Mouse (Mus musculus) heart, postnatal 10 days (tissue): ENCODE data around the gene Dnah9. TPM values are rescaled to one million over a fixed set of nuclear protein-coding genes. Genes with fewer than 3 reads are reported as not detected.

Experiments used
- DNase-seq, 2 experiments: peaks; one replicate each; pipeline ENCODE4 v3.0.0; 2021
- intact Hi-C: fragments of 180-260 bp; cut with DNase I; formaldehyde crosslinking; loops from one replicate; pipeline ENCODE4 v1.15.1; 2025
- total RNA-seq, 2 experiments: library from RNA; stranded (reverse); gene quantifications; 2 replicates each; pipeline ENCODE4 v1.2.3; 2021

Gene Dnah9
- total RNA-seq, 2 experiments from 2014 or later: 0.10 TPM; not detected in 1

DNA sequence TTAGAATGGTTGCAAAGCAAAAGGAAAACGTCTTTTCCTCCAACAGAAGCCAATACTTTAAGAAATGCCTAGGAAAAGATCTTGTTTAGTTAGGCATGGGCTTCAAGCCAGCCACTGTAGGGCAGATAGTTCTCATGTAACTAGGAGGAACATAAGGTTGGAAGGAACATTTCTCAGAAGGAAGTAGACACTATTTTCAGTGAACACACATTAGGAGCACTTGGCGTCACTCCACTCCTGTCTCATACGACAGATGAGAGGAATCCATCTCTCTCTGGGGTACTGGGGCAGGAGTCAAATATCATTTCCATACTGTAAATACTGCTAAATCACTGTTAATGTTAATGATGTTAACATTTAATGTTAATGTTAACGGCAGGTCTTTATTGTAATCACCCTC, 238.0 kb downstream of the Dnah9 start:
- DNase-seq: no peak
- intact Hi-C loops: no loop called here

DNA sequence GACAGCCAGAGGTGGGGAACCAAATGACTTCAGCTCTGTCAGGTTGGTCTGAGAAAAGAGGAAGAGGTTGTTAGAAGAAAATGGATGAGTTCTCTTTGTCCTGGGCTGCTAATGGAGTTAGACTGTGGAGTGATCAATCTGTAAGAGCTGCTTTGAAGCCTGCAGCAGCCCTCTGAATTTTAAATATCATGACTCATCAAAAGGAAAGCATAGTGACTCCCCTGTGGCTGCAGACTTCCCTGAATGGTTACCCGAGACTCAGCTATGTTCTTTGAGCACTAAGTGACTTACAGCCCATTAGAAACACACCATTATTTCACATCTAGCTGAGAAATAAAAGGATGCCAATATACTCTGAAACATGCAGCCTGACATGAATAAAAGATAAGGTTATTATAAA, 240.4 kb downstream of the Dnah9 start:
- no peak for DNase-seq
- intact Hi-C loops: no loop called here

- intact Hi-C loops: no loop called here
- DNase-seq: no peak
These were observed 249.7 kb downstream of the Dnah9 start for GRCm38 (mm10) chr11:65918480-65919236.

- no peak for DNase-seq
- intact Hi-C loops: loop anchor here (5.0 kb wide), 1 partner anchor 963 kb away; no protein-coding TSS in a partner anchor
These were observed 259.2 kb downstream of the Dnah9 start for GRCm38 (mm10) chr11:65909195-65909594.

- DNase-seq: peak; percentile 6 to 9
- intact Hi-C loops: loop anchor here (5.0 kb wide), 1 partner anchor 967 kb away; no protein-coding TSS in a partner anchor
These were observed 262.9 kb downstream of the Dnah9 start for GRCm38 (mm10) chr11:65905487-65905886.

DNA sequence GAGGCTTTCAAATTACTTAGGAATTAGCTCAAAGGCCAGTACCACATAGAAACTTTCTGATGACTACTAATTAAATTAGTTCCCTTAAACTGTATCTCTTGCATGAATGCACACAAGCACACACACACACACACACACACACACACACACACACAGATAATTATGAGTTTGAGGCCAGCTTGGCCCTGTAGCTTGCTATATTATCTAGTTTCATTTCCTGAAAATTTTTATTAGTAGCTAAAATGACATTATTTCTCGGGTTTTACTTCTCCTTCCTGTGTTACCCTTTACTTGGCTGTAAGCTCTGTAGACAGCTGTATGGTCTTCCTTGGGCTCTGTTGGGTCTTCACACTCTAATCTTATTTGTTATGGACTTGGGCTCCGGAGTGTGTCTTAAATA, 264.4 kb downstream of the Dnah9 start:
- no peak for DNase-seq
- intact Hi-C loops: no loop called here

DNA sequence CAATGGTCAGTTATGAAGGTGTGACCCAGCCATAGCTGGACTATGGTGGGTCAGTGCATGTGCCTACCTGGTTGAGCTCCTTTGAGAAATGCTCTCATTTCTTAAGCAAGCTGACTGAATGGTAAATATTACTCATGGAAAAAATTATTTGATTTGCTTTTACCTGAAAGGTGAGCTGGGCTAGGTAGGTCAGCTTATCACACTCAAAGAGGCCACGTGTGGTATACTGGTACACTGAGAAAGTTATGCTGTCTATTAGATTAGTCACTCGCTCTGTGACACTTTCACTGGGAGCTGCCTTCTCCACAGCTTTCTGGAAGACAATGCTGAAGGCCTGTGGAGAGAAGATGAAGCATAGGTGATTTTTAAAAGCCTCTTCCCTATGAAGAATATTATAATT, 286.9 kb downstream of the Dnah9 start:
- no peak for DNase-seq
- intact Hi-C loops: no loop called here

DNA sequence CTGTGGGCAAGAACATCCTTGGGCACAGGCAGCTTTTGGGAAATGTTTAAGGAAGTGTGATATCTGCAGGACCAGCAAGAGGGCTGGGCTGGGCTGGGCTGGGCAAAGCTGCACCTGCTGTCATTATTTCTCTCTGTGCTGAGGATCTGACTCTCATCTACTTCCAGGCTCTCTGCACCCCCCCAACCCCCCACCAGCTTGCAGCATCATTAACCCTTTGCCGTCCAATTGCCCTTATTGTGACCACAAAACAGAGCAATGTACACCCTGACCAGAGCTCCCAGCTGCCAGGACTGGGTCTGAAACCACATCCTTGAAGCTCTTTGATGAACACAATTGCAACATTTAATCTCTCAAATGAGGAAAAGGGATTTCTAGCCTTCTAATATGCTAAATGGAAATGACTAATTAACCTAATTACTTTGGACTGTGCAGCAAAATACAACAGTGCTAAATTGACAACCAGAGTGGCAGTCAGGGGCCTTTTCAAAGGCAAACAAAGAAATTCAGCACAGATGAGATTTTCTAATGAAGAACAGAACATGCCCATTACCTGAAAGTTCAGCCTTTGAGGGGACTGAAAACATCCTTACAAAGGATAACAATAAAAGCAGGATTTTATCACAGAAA, 291.1 kb downstream of the Dnah9 start:
- intact Hi-C loops: no loop called here
- DNase-seq: no peak

DNA sequence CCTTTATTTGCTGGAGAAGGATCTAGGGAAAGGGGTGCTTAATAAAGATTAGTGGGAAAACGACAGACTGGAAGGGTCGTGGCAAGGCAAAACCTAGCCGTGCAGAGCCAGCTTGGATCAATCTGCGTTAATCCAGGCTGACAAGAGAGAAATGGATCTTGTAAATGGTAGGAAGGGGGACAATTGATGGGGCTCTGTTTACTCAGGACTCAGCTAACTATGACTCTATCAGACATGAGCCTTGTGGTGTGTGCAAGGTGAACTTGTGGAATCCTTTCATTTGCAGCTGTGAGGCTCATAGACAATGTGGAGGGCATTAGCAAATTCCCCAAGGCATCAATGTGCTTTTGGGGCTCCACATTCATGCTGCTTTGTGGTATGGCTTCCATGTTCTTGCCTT, 306.9 kb downstream of the Dnah9 start:
- no peak for DNase-seq
- intact Hi-C loops: no loop called here

- intact Hi-C loops: no loop called here
- DNase-seq: peak; percentile 16 to 33
These were observed 316.3 kb downstream of the Dnah9 start for GRCm38 (mm10) chr11:65852066-65852465.

GRCm38 (mm10) chr11:65846446-65846845, 321.9 kb downstream of the Dnah9 start:
- DNase-seq: no peak
- intact Hi-C loops: no loop called here

DNA sequence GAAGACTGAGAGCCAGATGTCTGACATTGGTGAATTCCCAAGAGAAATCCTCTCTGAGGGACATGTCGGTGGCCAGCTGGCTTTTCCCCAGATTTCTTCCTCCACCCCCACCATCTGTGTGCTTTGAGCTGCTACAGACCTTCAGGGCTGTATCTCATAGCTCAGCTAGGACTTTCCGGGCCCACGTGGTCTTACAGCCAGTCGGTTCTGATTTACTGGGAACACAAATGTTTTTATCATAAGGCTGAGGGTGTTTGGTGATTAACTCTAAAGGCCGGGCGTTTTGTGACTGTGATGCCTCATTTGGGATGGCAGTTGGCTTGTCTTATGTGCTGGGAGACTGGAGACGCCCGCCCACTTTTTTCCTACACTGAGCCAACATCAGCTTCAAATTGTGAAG, 329.4 kb downstream of the Dnah9 start:
- intact Hi-C loops: no loop called here
- peak; percentile 17 to 22 for DNase-seq

DNA sequence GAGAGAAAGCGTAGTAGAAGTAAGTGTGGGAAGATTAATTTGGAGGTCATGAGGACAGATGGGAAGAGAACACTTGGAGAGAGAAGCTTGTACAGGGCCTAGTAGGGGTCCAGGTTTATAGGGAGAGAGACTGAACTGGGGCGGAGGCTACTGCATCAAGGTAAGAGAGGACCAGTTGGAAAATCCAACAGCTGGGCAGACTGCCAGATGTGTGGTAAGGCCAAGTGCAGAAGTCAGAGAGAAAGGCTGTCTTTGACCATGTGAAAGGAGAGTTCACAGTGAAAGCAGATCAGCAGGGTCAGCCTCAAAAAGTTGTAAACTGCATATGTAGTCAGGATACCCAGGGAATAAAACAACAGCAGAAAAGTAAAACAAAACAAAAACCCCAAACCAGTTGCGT, 343.8 kb downstream of the Dnah9 start:
- DNase-seq: no peak

DNA sequence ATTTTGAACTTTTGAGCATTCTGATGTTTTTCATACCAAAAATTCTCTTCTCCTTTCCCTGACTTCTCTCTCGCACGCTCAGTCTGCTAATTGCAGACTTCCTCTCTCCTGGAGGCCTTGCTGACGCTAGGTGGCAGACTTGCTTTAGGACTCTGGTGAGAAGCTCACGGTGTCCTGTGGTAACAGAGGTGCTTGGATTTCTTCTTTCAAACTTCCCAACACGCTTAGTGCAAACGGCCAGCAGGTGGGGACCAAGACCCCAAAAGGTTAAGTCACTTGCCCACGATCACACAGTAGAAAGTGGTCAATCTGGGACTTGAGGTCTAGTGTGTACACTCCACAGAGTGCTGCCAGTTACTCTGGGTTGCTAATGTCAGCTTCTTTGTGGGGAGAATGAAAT, 347.5 kb downstream of the Dnah9 start:
- intact Hi-C loops: loop anchor here (2.0 to 5.0 kb wide), 2 partner anchors 301 to 1050 kb away; no protein-coding TSS in a partner anchor
- peak; percentile 73 to 83 for DNase-seq

More for the DNA sequence above, 343.8 kb downstream of the Dnah9 start:
- intact Hi-C loops: loop anchor here (5.0 kb wide), 1 partner anchor 298 kb away; no protein-coding TSS in a partner anchor

DNA sequence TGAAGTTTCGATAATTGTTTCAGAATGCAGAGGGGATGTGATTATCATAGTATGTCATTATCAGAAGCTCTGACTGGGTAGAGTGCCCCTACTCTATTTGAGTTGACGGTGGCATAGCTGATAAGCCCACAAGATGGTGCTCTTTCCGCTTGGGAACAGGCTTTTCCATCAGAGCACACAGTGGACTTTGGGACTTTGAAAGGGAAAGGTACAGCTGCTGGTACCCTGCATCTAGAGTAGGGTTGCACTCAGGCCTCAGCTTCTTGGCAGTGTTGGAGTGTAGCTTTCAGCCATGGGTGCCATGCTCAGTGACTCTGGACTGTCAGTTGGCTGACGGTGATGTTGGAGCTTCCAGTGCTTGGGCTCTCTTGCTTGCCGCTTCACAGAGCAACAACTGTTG, 348.1 kb downstream of the Dnah9 start:
- no peak for DNase-seq
- intact Hi-C loops: loop anchor here (2.0 to 5.0 kb wide), 2 partner anchors 302 to 1051 kb away; no protein-coding TSS in a partner anchor

DNA sequence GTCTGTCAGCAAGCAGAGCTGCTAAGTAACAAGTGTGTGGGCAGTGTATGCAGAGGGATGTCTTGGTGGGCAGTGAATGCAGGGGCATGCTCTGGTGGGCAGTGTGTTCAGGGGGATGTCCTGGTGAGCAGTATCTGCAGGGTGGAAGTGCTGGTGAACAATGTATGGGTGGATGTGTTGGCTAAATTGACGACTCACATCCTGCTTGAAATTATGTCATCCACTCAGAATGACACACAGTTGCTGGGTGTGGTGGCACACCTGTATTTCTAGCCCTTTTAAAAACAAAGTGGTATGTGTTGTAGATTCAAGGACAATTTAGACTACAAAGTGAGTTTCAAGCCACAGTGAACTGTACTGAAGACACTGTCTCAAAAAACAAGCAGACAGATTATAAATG, 350.2 kb downstream of the Dnah9 start:
- intact Hi-C loops: no loop called here
- DNase-seq: no peak

GRCm38 (mm10) chr11:65816237-65816636, 352.1 kb downstream of the Dnah9 start:
- intact Hi-C loops: no loop called here
- no peak for DNase-seq

- DNase-seq: no peak
- intact Hi-C loops: no loop called here
These were observed 354.0 kb downstream of the Dnah9 start for GRCm38 (mm10) chr11:65814381-65814780.

- intact Hi-C loops: no loop called here
These were observed 356.3 kb downstream of the Dnah9 start for GRCm38 (mm10) chr11:65812088-65812487.

GRCm38 (mm10) chr11:65807601-65808000, 360.8 kb downstream of the Dnah9 start:
- DNase-seq: no peak
- intact Hi-C loops: loop anchor here (2.0 kb wide), 1 partner anchor 19 kb away; the partner anchor contains the start of gene Map2k4

More at GRCm38 (mm10) chr11:65812088-65812487, 356.3 kb downstream of the Dnah9 start:
- no peak for DNase-seq

- intact Hi-C loops: loop anchor here (2.0 kb wide), 1 partner anchor 18 kb away; the partner anchor contains the start of gene Map2k4
- DNase-seq: peak; percentile 86 to 89
These were observed 361.3 kb downstream of the Dnah9 start, which contains the start of gene Zkscan6 for GRCm38 (mm10) chr11:65806909-65807504. Gene Zkscan6 (plus strand): TSS chr11:65807175.
